Mouse (Mus musculus) limb, embryonic 14.5 days (tissue): ENCODE measurements around the gene Shroom3. TPM values are rescaled to one million over a fixed set of nuclear protein-coding genes. Genes with fewer than 3 reads are reported as not detected.

Source experiments
- ATAC-seq: fragments of 200-750 bp; cut with Nextera tagmentation; 2 replicates; pipeline ENCODE4 v1.8.0; 2017; ENCODE audit warnings: low read depth, moderate number of reproducible peaks, moderate TSS enrichment; ENCODE audit not compliant: low FRiP score
- DNase-seq: peaks from one replicate; pipeline ENCODE4 v3.0.0-alpha.2; 2015; ENCODE audit warnings: low spot score
- H3K27ac ChIP-seq: fragments of 300-500 bp; sonication (generic); replicated peaks from 2 replicates; pipeline ENCODE4 v1.5.1; 2014; ENCODE audit warnings: low read depth, mild to moderate bottlenecking, low read length, moderate library complexity, mixed read lengths
- H3K27me3 ChIP-seq: fragments of 300-500 bp; sonication (generic); 2 replicates; pipeline ENCODE4 v1.6.1; 2014; ENCODE audit warnings: low read length, mixed read lengths; ENCODE audit not compliant: control insufficient read depth, insufficient read depth
- H3K36me3 ChIP-seq: fragments of 300-500 bp; sonication (generic); 2 replicates; pipeline ENCODE4 v1.6.1; 2014; ENCODE audit warnings: mild to moderate bottlenecking, low read length, moderate library complexity, mixed read lengths; ENCODE audit not compliant: control insufficient read depth, insufficient read depth
- H3K4me1 ChIP-seq: fragments of 300-500 bp; sonication (generic); 2 replicates; pipeline ENCODE4 v1.6.1; 2014; ENCODE audit warnings: antibody characterized with exemption, low read length, mixed read lengths; ENCODE audit not compliant: control insufficient read depth, insufficient read depth
- H3K4me2 ChIP-seq: fragments of 300-500 bp; sonication (generic); replicated peaks from 2 replicates; pipeline ENCODE4 v1.6.1; 2014; ENCODE audit warnings: low read depth, mild to moderate bottlenecking, low read length, moderate library complexity; ENCODE audit not compliant: severe bottlenecking
- H3K4me3 ChIP-seq: fragments of 300-500 bp; sonication (generic); replicated peaks from 2 replicates; pipeline ENCODE4 v1.5.1; 2014; ENCODE audit warnings: low read length
- H3K9ac ChIP-seq: fragments of 300-500 bp; sonication (generic); 2 replicates; pipeline ENCODE4 v1.6.1; 2014; ENCODE audit warnings: mild to moderate bottlenecking, low read depth, low read length, moderate library complexity; ENCODE audit not compliant: severe bottlenecking
- H3K9me3 ChIP-seq: fragments of 300-500 bp; sonication (generic); 2 replicates; pipeline ENCODE4 v1.6.1; 2016; ENCODE audit warnings: low read length; ENCODE audit not compliant: control insufficient read depth
- POLR2A ChIP-seq: fragments of 200-500 bp; IDR thresholded peaks from 2 replicates; pipeline ENCODE4 v1.8.0; 2012; ENCODE audit warnings: inconsistent platforms, mild to moderate bottlenecking, moderate library complexity, borderline replicate concordance; ENCODE audit not compliant: insufficient read depth, insufficient read length; ENCODE audit errors: extremely low read depth
- WGBS: fragments of 180-500 bp; shearing (Covaris S2); extraction: QIAGEN DNeasy Blood & Tissue Kit; methylation state at CpG from one replicate; pipeline ENCODE4 v1.1.7; 2014; 5-methylcytosine and 5-hydroxymethylcytosine counted together
- polyA plus RNA-seq, 2 experiments: library from polyadenylated mRNA; depleted of rRNA in 1 of 2; stranded (reverse) in 1 of 2; unstranded in 1 of 2; fragments of >200 nt; fragmentation: Nextera tagmentation in 1 of 2; extraction: Ambion mirVana in 1 of 2; gene quantifications; 2 replicates each; pipeline versions ENCODE4 v1.2.1 to v1.2.3; 2012 to 2014

Shroom3 gene
- polyA plus RNA-seq, 2 experiments = 3.5 to 8.1 TPM

DNA sequence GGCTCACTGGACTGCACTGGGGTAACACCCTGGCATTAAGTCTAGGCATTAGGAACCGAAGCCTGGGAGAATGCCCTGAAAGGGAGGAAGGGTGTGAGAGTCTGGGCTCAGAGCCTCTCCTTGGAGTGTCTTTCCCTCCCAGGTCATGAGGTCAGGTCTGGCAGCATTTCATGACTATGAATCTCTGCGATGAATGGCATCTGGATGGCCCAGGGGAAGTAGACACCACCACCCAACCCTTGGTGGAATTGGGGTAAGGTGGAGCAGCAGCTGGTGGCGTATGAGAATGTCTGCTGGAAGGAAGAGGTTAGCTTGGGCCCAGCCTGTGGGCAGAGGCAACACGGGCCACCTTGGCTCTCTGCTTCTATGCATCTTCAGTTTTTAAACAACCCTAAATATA is 171.7 kb downstream of the Shroom3 start:
- H3K27me3 ChIP-seq = no peaks in the 10 kb centered on the region
- H3K36me3 ChIP-seq = no peaks in the 10 kb centered on the region
- no peak for TF ChIP-seq POLR2A
- 65% methylated on average over 4 of the region's 4 CpGs for WGBS
- no peak overlapping the region for H3K9ac ChIP-seq
- no peak overlapping the region for H3K4me3 ChIP-seq
- no peak overlapping the region for H3K4me2 ChIP-seq
- no peak overlapping the region for H3K27ac ChIP-seq
- DNase-seq (no peak), ATAC-seq (no peak)
- H3K9me3 ChIP-seq = no peaks in the 10 kb centered on the region
- H3K4me1 ChIP-seq = peaks cover 17% of the 10 kb centered on the region

DNA sequence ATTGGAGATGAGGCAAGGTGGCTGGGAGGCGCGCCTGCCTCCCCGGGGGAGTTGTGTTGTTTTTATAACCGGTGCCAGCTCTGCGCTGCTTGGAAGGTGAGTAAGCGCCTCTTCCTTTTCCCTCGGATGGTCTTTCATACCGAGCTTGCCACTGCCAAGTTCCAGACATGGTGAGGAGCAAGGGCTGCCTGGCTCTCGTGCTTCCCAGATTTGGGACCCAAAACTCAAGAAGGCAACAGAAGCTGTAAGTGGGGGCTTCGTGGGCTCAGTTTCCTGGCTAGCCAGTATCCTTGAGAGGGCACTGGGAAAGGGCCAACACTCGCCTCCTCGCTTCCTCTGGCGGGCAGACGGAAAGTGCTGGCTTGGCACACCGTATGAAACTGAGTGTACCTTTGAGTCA is 173.1 kb downstream of the Shroom3 start:
- Histone ChIP-seq H3K36me3 (no peaks in the 10 kb centered on the region), H3K9me3 (no peaks in the 10 kb centered on the region), H3K4me2 (peak overlapping the region; percentile 17; the same call in 1 of the 2 replicates), H3K4me1 (peaks cover 17% of the 10 kb centered on the region), H3K27me3 (no peaks in the 10 kb centered on the region), H3K9ac (no peak overlapping the region), H3K27ac (no peak overlapping the region), H3K4me3 (no peak overlapping the region)
- ATAC-seq = no peak
- DNase-seq = no peak
- 25% methylated on average over 15 of the region's 15 CpGs for WGBS
- TF ChIP-seq POLR2A = no peak

DNA sequence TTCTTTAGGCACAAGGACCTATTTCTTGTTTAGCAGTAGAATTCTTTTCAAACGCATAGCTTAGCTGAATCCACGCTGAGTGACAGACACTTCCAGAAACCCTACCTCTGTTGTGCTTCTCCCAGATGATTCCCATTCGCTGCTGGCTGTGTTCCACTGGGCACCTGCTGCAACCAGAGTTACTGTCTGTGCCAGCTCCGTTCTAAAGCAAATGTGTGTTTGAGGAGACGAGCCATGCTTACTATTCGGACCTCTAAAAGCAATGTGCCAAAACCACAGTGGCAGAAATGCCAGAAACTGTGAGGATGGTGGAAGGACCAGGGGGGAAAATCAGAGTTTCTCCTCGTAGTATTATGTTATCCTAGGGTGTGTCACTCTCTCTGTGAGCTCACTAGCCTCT is 173.9 kb downstream of the Shroom3 start:
- ATAC-seq = no peak
- WGBS = 59% methylated on average over 7 of the region's 7 CpGs
- no peak overlapping the region for H3K27ac ChIP-seq

DNA sequence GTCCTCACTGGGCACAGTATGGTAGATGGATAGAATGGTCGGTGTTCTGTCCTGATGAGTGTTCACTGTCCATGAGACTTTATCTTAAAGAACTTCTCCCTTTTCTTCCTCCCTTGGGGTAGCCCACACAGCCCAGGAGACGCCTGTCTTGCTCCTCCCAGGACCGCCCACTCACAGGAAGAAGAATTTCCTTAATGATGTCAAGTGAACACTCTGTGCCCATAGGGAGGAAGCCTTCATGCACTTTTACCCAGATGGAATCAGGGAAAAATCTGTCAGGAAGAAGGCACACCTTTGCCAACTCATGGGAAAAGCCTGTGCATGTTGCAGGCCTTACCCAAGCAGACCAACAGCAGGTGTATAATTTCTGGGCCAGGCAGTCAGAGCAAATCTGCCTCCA is 174.9 kb downstream of the Shroom3 start:
- no peaks in the 10 kb centered on the region for H3K27me3 ChIP-seq
- H3K4me3 ChIP-seq = no peak overlapping the region
- 82% methylated on average over 3 of the region's 3 CpGs for WGBS
- no peaks in the 10 kb centered on the region for H3K36me3 ChIP-seq
- H3K4me1 ChIP-seq = peaks cover 21% of the 10 kb centered on the region
- DNase-seq = no peak
- H3K9ac ChIP-seq = no peak overlapping the region
- ATAC-seq = no peak
- H3K27ac ChIP-seq = no peak overlapping the region
- TF ChIP-seq POLR2A = no peak
- no peaks in the 10 kb centered on the region for H3K9me3 ChIP-seq
- H3K4me2 ChIP-seq = no peak overlapping the region

More for the DNA sequence above, 173.9 kb downstream of the Shroom3 start:
- no peak overlapping the region for H3K4me3 ChIP-seq
- H3K4me2 ChIP-seq = no peak overlapping the region
- no peak for TF ChIP-seq POLR2A
- H3K4me1 ChIP-seq = peaks cover 21% of the 10 kb centered on the region
- H3K36me3 ChIP-seq = no peaks in the 10 kb centered on the region
- H3K27me3 ChIP-seq = no peaks in the 10 kb centered on the region
- H3K9me3 ChIP-seq = no peaks in the 10 kb centered on the region
- no peak for DNase-seq
- no peak overlapping the region for H3K9ac ChIP-seq

DNA sequence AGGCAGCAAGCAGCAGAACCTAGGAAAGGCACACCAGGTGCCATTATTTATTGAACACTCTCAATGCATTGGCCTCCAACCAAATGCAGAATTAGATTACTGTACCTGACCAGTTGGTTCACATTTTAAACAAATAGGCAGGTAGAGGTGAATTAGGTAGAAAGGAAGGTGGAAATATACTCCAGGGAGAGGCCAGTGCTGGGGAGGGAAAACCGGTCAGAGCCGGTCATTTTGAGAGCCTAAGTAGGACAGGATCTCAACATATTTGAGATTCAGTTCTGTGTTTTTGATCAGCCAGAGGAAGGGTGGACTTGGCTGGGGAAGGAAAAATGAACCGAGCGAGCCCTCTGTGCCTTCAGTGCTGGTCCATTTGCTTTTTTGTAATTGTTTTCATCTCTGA is 175.3 kb downstream of the Shroom3 start:
- TF ChIP-seq POLR2A = no peak
- H3K27ac ChIP-seq = no peak overlapping the region
- DNase-seq = no peak
- no peak overlapping the region for H3K4me2 ChIP-seq
- no peak for ATAC-seq
- no peaks in the 10 kb centered on the region for H3K36me3 ChIP-seq
- 86% methylated on average over 4 of the region's 4 CpGs for WGBS
- no peaks in the 10 kb centered on the region for H3K27me3 ChIP-seq
- H3K9ac ChIP-seq = no peak overlapping the region
- H3K4me1 ChIP-seq = peaks cover 21% of the 10 kb centered on the region
- H3K9me3 ChIP-seq = no peaks in the 10 kb centered on the region
- H3K4me3 ChIP-seq = no peak overlapping the region
